In the genomic region with DNA sequence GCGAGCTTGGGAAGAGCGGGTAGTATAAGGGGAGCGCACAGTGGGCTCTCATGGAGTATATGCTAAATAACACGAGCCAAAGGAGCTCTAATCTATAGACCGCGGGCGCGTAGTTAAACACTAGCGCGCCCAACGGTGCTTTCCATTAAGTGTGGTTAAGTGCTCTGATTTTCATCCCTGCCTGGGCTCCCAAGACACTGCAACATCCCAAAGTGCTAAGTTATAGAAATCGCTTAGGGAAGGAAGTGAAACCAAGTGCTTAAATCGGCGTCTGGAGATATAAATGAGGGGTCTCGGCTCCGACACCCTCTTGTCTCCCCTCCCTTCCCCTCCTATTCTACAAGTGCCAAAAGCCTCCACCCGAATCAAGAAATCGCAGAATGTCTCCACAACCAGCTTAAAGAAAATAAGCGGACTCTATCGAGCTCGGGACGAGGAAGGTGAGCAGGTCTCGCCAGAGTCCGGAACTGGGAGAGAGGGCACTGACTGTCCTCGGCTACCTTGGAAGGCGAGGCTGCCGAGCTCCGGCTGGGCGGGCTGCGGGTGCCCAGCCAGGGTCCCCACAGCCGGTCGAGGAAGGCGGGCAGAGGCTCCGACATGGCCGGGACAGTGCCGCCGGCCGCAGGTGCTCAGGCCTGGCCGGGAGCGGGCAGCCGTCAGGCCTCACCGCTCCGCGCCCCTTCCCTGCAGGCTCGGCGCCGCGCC, we compare ENCODE assay signal across 8 mouse cellular contexts. TPM values are rescaled to one million over a fixed set of nuclear protein-coding genes. Genes with fewer than 3 reads are reported as not detected.
A peak's percentile ranks its signal among the peaks of the same experiment; 100 is the strongest.
DNase-seq lines count a peak whose midpoint lies in the region; ATAC-seq and TF ChIP-seq lines count a peak whose summit lies in the region.

No protein-coding gene starts in this region.

- DNase-seq in heart, postnatal 25 days (ENCODE audit: low spot score), result no peak
- peak; percentile 85 for DNase-seq in A20 (ENCODE audit: low read depth, low spot score)
- peak; percentile 46 for DNase-seq in forebrain, postnatal 0 days
- DNase-seq in liver, adult 2 months (ENCODE audit: extremely low read depth, low read depth, low spot score), result peak; percentile 58
- no peak for DNase-seq in cerebellum, adult 9-10 months

- ATAC-seq in heart, embryonic 12.5 days (ENCODE audit: insufficient number of reproducible peaks, low FRiP score), result peak; percentile 79
- ATAC-seq in forebrain, postnatal 0 days, result peak; percentile 61; the same call in 1 of the 2 replicates
- ATAC-seq in neural tube, embryonic 12.5 days (ENCODE audit: low FRiP score, low read depth), result peak; percentile 82

- TF ChIP-seq POLR2A in bone marrow, adult 2 months (IDR thresholded peaks at IDR 0.05; ENCODE audit: borderline replicate concordance, control insufficient read depth, low read depth, low read length), result no peak
- TF ChIP-seq POLR2A in liver, adult 2 months (IDR thresholded peaks at IDR 0.05; ENCODE audit: extremely low read depth, insufficient read depth, low read length), result no peak

- intact Hi-C loops in heart, postnatal 25 days (cut with DNase I), result loop anchor here (2.0 kb wide), 1 partner anchor 37 kb away; a partner anchor contains a TSS

- H3K9me3 ChIP-seq in heart, embryonic 12.5 days (replicated peaks), result no peaks in the 10 kb centered on the region
- H3K9me3 ChIP-seq in forebrain, postnatal 0 days (ENCODE audit: low read length), result no peaks in the 10 kb centered on the region
- no peaks in the 10 kb centered on the region for H3K9me3 ChIP-seq in neural tube, embryonic 12.5 days

- peaks cover 5% of the 10 kb centered on the region for H3K4me1 ChIP-seq in heart, embryonic 12.5 days (replicated peaks)
- no peaks in the 10 kb centered on the region; the same call in 1 of the 2 replicates for H3K4me1 ChIP-seq in bone marrow, adult 2 months (ENCODE audit: control insufficient read depth, insufficient read depth, low read length)
- peaks cover 3% of the 10 kb centered on the region; the same call in 1 of the 2 replicates for H3K4me1 ChIP-seq in forebrain, postnatal 0 days (ENCODE audit: insufficient read depth)
- peaks cover 9% of the 10 kb centered on the region for H3K4me1 ChIP-seq in liver, adult 2 months (ENCODE audit: control insufficient read depth, insufficient read depth, low read length)
- H3K4me1 ChIP-seq in neural tube, embryonic 12.5 days, result peaks cover 3% of the 10 kb centered on the region; the same call in 1 of the 2 replicates

- H3K4me3 ChIP-seq in heart, embryonic 12.5 days, result peak overlapping the region; percentile 89
- peak overlapping the region; percentile 93 for H3K4me3 ChIP-seq in bone marrow, adult 2 months (replicated peaks; ENCODE audit: control insufficient read depth, low read depth, low read length)
- H3K4me3 ChIP-seq in forebrain, postnatal 0 days (ENCODE audit: low read depth, low read length), result peak overlapping the region; percentile 96
- H3K4me3 ChIP-seq in liver, adult 2 months (ENCODE audit: insufficient read depth, low read depth, low read length), result peak overlapping the region; percentile 99
- peak overlapping the region; percentile 68 for H3K4me3 ChIP-seq in neural tube, embryonic 12.5 days

- H3K9ac ChIP-seq in heart, embryonic 12.5 days, result peak overlapping the region; percentile 93
- H3K9ac ChIP-seq in forebrain, postnatal 0 days, result peak overlapping the region; percentile 78
- peak overlapping the region; percentile 98 for H3K9ac ChIP-seq in liver, adult 2 months (ENCODE audit: low read depth, low read length)
- peak overlapping the region; percentile 81 for H3K9ac ChIP-seq in neural tube, embryonic 12.5 days

- no peak for TF ChIP-seq CTCF in bone marrow, adult 2 months (IDR thresholded peaks at IDR 0.05; ENCODE audit: control insufficient read depth, insufficient read depth, low read length)
- TF ChIP-seq CTCF in forebrain, postnatal 0 days (IDR thresholded peaks at IDR 0.05; ENCODE audit: low read depth), result no peak
- no peak for TF ChIP-seq CTCF in liver, adult 2 months (IDR thresholded peaks at IDR 0.05; ENCODE audit: low read depth, low read length)

- under 1% methylated on average over 39 of the region's 48 CpGs for WGBS in heart, embryonic 12.5 days
- under 1% methylated on average over 48 of the region's 48 CpGs for WGBS in bone marrow, adult 2 months
- under 1% methylated on average over 42 of the region's 48 CpGs for WGBS in forebrain, postnatal 0 days
- WGBS in liver, adult 2 months, result 1% methylated on average over 44 of the region's 48 CpGs
- under 1% methylated on average over 48 of the region's 48 CpGs for WGBS in neural tube, embryonic 12.5 days

- peak overlapping the region; percentile 80 for H3K27ac ChIP-seq in heart, embryonic 12.5 days (ENCODE audit: poor library complexity, severe bottlenecking)
- peak overlapping the region; percentile 77 for H3K27ac ChIP-seq in bone marrow, adult 2 months (ENCODE audit: control insufficient read depth, insufficient read depth, low read depth, low read length, poor library complexity)
- H3K27ac ChIP-seq in forebrain, postnatal 0 days (ENCODE audit: low read depth, low read length), result peak overlapping the region; percentile 82
- H3K27ac ChIP-seq in liver, adult 2 months (replicated peaks; ENCODE audit: insufficient read depth, low read depth, low read length), result peak overlapping the region; percentile 97
- peak overlapping the region; percentile 22 for H3K27ac ChIP-seq in neural tube, embryonic 12.5 days

- H3K79me2 ChIP-seq in liver, adult 2 months (ENCODE audit: control insufficient read depth, insufficient read depth, low read length), result peaks cover 26% of the 10 kb centered on the region; the same call in 1 of the 2 replicates

- no peaks in the 10 kb centered on the region for H3K27me3 ChIP-seq in heart, embryonic 12.5 days (replicated peaks)
- no peaks in the 10 kb centered on the region for H3K27me3 ChIP-seq in forebrain, postnatal 0 days (ENCODE audit: insufficient read depth, low read length)
- H3K27me3 ChIP-seq in liver, adult 2 months (ENCODE audit: control insufficient read depth, insufficient read depth, low read length), result no peaks in the 10 kb centered on the region
- H3K27me3 ChIP-seq in neural tube, embryonic 12.5 days (replicated peaks), result no peaks in the 10 kb centered on the region

- peak overlapping the region; percentile 87 for H3K4me2 ChIP-seq in heart, embryonic 12.5 days
- peak overlapping the region; percentile 74 for H3K4me2 ChIP-seq in forebrain, postnatal 0 days (ENCODE audit: low read depth)
- H3K4me2 ChIP-seq in neural tube, embryonic 12.5 days (replicated peaks), result peak overlapping the region; percentile 67

- H3K36me3 ChIP-seq in heart, embryonic 12.5 days, result no peaks in the 10 kb centered on the region
- H3K36me3 ChIP-seq in forebrain, postnatal 0 days (ENCODE audit: insufficient read depth), result no peaks in the 10 kb centered on the region
- H3K36me3 ChIP-seq in liver, adult 2 months (ENCODE audit: control insufficient read depth, insufficient read depth, low read length), result no peaks in the 10 kb centered on the region
- H3K36me3 ChIP-seq in neural tube, embryonic 12.5 days, result no peaks in the 10 kb centered on the region

RNA-seq across cellular contexts. Expression of a gene that starts 0.6 kb away (rescaled TPM):
- polyA plus RNA-seq in heart, embryonic 12.5 days (2016; fragmentation: Nextera tagmentation; extraction: Ambion mirVana), result 77.7 and 81.4 TPM in 2 replicates
- total RNA-seq in heart, postnatal 25 days (2021), result 10 to 100 TPM; 40.9 to 48.2 TPM
- 13.6 and 26.5 TPM in 2 replicates for polyA plus RNA-seq in bone marrow, adult 2 months (2011; ENCODE audit: insufficient read depth, insufficient read length, low replicate concordance, missing spikeins)
- total RNA-seq in forebrain, postnatal 0 days (2014; rRNA removed), result 40.2 and 45.7 TPM in 2 replicates
- polyA plus RNA-seq in forebrain, postnatal 0 days (2015; fragmentation: Nextera tagmentation; extraction: Ambion mirVana), result 43.1 and 52.1 TPM in 2 replicates
- 34.1 and 39.7 TPM in 2 replicates for total RNA-seq in liver, adult 2 months (2014; rRNA removed)
- 7.2 and 7.7 TPM in 2 replicates for polyA plus RNA-seq in liver, adult 2 months (2012; rRNA removed)
- 77.1 and 81.8 TPM in 2 replicates for polyA plus RNA-seq in neural tube, embryonic 12.5 days (2016; fragmentation: Nextera tagmentation; extraction: Ambion mirVana)

RNA-seq across cellular contexts. Expression of a gene that starts 36.5 kb away (rescaled TPM):
- 29.0 and 30.3 TPM in 2 replicates for polyA plus RNA-seq in heart, embryonic 12.5 days (2016; fragmentation: Nextera tagmentation; extraction: Ambion mirVana)
- 10 to 100 TPM; 38.5 to 39.3 TPM for total RNA-seq in heart, postnatal 25 days (2021)
- 19.5 and 28.8 TPM in 2 replicates for polyA plus RNA-seq in bone marrow, adult 2 months (2011; ENCODE audit: insufficient read depth, insufficient read length, low replicate concordance, missing spikeins)
- total RNA-seq in forebrain, postnatal 0 days (2014; rRNA removed), result 23.5 and 26.0 TPM in 2 replicates
- 13.2 and 15.8 TPM in 2 replicates for polyA plus RNA-seq in forebrain, postnatal 0 days (2015; fragmentation: Nextera tagmentation; extraction: Ambion mirVana)
- 18.8 and 19.1 TPM in 2 replicates for total RNA-seq in liver, adult 2 months (2014; rRNA removed)
- 10.5 and 12.1 TPM in 2 replicates for polyA plus RNA-seq in liver, adult 2 months (2012; rRNA removed)
- polyA plus RNA-seq in neural tube, embryonic 12.5 days (2016; fragmentation: Nextera tagmentation; extraction: Ambion mirVana), result 25.0 and 27.0 TPM in 2 replicates

RNA-seq across cellular contexts. Expression of a gene that starts 36.7 kb away (rescaled TPM):
- polyA plus RNA-seq in heart, embryonic 12.5 days (2016; fragmentation: Nextera tagmentation; extraction: Ambion mirVana), result 0.63 and 0.69 TPM in 2 replicates
- total RNA-seq in heart, postnatal 25 days (2021), result under 1 TPM; 0.22 to 0.26 TPM
- polyA plus RNA-seq in bone marrow, adult 2 months (2011; ENCODE audit: insufficient read depth, insufficient read length, low replicate concordance, missing spikeins), result not detected in 2 replicates
- total RNA-seq in forebrain, postnatal 0 days (2014; rRNA removed), result 2.0 and 2.2 TPM in 2 replicates
- 0.98 and 1.5 TPM in 2 replicates for polyA plus RNA-seq in forebrain, postnatal 0 days (2015; fragmentation: Nextera tagmentation; extraction: Ambion mirVana)
- 0.09 and 0.27 TPM in 2 replicates for total RNA-seq in liver, adult 2 months (2014; rRNA removed)
- 0.12 TPM in 1 of 2 replicates, not detected in the other for polyA plus RNA-seq in liver, adult 2 months (2012; rRNA removed)
- polyA plus RNA-seq in neural tube, embryonic 12.5 days (2016; fragmentation: Nextera tagmentation; extraction: Ambion mirVana), result 0.81 and 1.5 TPM in 2 replicates

RNA-seq across cellular contexts. Expression of a gene that starts 41.2 kb away (rescaled TPM):
- polyA plus RNA-seq in heart, embryonic 12.5 days (2016; fragmentation: Nextera tagmentation; extraction: Ambion mirVana), result 6.0 and 8.5 TPM in 2 replicates
- total RNA-seq in heart, postnatal 25 days (2021), result 10 to 100 TPM; 40.2 to 45.4 TPM
- polyA plus RNA-seq in bone marrow, adult 2 months (2011; ENCODE audit: insufficient read depth, insufficient read length, low replicate concordance, missing spikeins), result 68.7 and 72.9 TPM in 2 replicates
- total RNA-seq in forebrain, postnatal 0 days (2014; rRNA removed), result 12.8 and 17.4 TPM in 2 replicates
- 19.8 and 19.9 TPM in 2 replicates for polyA plus RNA-seq in forebrain, postnatal 0 days (2015; fragmentation: Nextera tagmentation; extraction: Ambion mirVana)
- 11.9 and 15.9 TPM in 2 replicates for total RNA-seq in liver, adult 2 months (2014; rRNA removed)
- polyA plus RNA-seq in liver, adult 2 months (2012; rRNA removed), result 4.3 and 5.0 TPM in 2 replicates
- 5.9 and 6.9 TPM in 2 replicates for polyA plus RNA-seq in neural tube, embryonic 12.5 days (2016; fragmentation: Nextera tagmentation; extraction: Ambion mirVana)

Comparison
In these comparisons a context has a peak if more than half of its experiments do, and no peak if none do; other contexts are left out.
1. H3K27ac ChIP-seq: peak in every context shown above with its lines; median percentile 97 in liver, adult 2 months; 82 in forebrain, postnatal 0 days; 80 in heart, embryonic 12.5 days; 77 in bone marrow, adult 2 months; 22 in neural tube, embryonic 12.5 days.
2. DNase-seq: peak in A20 (single experiment), forebrain, postnatal 0 days (single experiment) and liver, adult 2 months (single experiment); none in heart, postnatal 25 days (single experiment) and cerebellum, adult 9-10 months (single experiment).
3. Peak in every context shown above with its lines, with median percentiles within 50 percentile points of each other: ATAC-seq, H3K4me2 ChIP-seq, H3K4me3 ChIP-seq and H3K9ac ChIP-seq.